Mouse (Mus musculus) gastrocnemius, adult 2 months (tissue): ENCODE measurements around the gene Gm16503. TPM values are rescaled to one million over a fixed set of nuclear protein-coding genes. Genes with fewer than 3 reads are reported as not detected.
A peak's percentile ranks its signal among the peaks of the same experiment; 100 is the strongest.
"Not testable (repeated sequence)": the region's sequence is repeated elsewhere in the genome, so short reads cannot be mapped to it uniquely, and the experiment has no call there.

Experiments used
- DNase-seq: peaks from one replicate; pipeline ENCODE4 v3.0.0; 2022
- H3K27ac ChIP-seq: fragments of 200-600 bp; 2 replicates; pipeline ENCODE4 v1.8.1; 2022; ENCODE audit warnings: mild to moderate bottlenecking
- H3K4me3 ChIP-seq: fragments of 200-600 bp; 2 replicates; pipeline ENCODE4 v1.8.1; 2022; ENCODE audit warnings: mild to moderate bottlenecking, moderate library complexity
- CTCF ChIP-seq: fragments of 200-600 bp; IDR thresholded peaks from 2 replicates; pipeline ENCODE4 v1.8.1; 2022; ENCODE audit warnings: antibody characterized with exemption, mild to moderate bottlenecking, moderate library complexity
- intact Hi-C: fragments of 180-260 bp; cut with DNase I; formaldehyde crosslinking; loops from one replicate; pipeline ENCODE4 v1.15.1; 2025
- long read RNA-seq, 2 experiments: library from polyadenylated mRNA; stranded (forward); transcript quantifications; one replicate each; pipeline ENCODE4 v2.0.0; 2021
- total RNA-seq, 2 experiments: library from RNA; stranded (reverse); gene quantifications; 2 replicates each; pipeline ENCODE4 v1.2.3; 2021

Gm16503 gene
- under 1 TPM; 0.13 to 0.14 TPM for total RNA-seq
- long read RNA-seq, experiment 1, result 0 reads
- long read RNA-seq, experiment 2, result 0 reads

DNA sequence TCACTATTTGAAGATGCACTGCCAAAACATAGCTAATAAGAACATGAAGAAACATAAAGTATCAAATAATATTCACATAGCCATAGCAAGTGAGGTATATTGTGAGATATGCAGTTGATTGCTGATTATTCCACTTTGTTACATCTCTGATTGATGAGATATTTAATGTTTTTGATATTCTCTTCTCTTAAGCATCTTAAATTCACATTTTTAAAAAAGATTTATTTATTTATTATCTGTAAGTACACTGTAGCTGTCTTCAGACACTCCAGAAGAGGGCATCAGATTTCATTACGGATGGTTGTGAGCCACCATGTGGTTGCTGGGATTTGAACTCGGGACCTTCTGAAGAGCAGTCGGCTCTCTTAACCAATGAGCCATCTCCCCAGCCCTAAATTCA is at the start of gene Gm16503:
Gene Gm16503 (plus strand): TSS at position 301 of the 400 bp plus-strand sequence.
- DNase-seq, intact Hi-C loops, H3K4me3 ChIP-seq: not testable (repeated sequence)

DNA sequence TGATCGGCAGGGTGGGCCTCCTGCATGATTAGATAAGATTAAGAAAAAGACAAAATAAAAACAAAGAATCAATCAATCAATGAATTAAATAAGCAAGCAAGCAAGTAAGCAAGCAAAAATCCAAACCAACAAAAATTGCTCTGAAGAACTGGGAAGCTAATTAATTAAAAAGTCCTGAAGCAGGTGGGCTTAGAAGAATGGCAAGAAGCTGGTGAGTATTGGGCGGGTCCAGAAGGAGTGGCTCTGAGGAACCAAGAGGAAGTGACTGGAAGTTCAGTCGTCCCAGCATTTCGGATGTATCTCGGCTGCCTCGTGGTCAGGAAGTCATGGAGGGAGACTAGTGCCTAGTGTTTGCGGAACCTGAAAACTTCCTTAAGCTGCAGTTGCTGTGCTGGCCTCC is 47.9 kb upstream of the Gm16503 start, which contains the start of gene Zfp982:
Gene Zfp982 (plus strand): TSS at position 301 of the 400 bp plus-strand sequence.
- H3K4me3 ChIP-seq, DNase-seq, H3K27ac ChIP-seq, intact Hi-C loops: not testable (repeated sequence)

More for the DNA sequence above, at the start of gene Gm16503:
- not testable (repeated sequence) for H3K27ac ChIP-seq

DNA sequence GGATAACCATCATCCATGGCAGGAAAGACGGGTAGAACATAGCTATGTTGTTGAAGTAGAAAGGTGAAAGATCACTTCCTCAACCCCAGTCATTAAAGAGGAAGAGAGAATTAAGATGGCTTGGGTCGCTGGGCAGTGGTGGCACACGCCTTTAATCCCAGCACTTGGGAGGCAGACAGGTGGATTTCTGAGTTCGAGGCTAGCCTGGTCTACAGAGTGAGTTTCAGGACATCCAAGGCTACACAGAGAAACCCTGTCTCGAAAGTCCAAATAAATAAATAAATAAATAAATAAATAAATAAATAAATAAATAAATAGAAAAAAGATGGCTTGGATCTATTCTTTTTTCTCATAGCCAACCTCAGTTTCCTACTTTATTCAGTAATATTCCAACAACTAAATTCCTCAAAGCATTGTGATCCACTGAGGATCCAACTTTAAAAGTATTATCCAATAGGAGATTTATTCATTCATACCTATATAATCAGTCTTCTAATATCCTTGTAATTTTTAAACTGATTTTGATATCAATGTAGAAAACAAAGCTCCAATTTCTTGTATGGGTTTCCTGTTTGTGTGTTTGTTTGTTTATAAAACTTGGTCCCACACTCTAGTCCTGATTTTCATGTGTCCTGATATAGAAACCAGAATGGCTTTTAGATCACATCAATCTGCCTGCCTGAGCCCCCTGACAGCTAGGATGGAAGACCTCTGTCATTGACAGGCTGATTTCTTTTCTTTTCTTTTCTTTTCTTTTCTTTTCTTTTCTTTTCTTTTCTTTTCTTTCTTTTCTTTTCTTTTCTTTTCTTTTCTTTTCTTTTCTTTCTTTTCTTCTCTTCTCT is 41.0 kb upstream of the Gm16503 start:
- intact Hi-C loops, H3K4me3 ChIP-seq, H3K27ac ChIP-seq, DNase-seq: not testable (repeated sequence)

DNA sequence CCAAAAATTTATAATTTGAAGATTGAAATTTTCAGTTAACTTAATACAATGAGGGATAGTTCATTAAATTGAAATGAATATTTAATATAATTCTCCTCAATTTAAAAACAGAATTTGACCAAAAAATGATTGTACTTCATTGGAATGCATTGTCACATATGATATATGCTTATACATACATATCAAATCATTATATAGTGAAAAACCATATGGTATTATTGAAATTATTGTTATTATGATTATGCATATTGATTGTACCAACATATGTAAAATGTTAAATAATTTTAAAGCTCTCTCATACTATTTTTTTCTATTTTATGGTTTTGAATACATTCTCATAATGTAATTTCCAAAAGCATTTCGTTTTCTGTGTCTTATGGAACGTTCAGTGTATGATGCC is 30.8 kb upstream of the Gm16503 start:
- H3K4me3 ChIP-seq, result no peak overlapping the region
- DNase-seq, result no peak
- intact Hi-C loops, result no loop called here
- H3K27ac ChIP-seq, result no peak overlapping the region
- TF ChIP-seq CTCF, result no peak

DNA sequence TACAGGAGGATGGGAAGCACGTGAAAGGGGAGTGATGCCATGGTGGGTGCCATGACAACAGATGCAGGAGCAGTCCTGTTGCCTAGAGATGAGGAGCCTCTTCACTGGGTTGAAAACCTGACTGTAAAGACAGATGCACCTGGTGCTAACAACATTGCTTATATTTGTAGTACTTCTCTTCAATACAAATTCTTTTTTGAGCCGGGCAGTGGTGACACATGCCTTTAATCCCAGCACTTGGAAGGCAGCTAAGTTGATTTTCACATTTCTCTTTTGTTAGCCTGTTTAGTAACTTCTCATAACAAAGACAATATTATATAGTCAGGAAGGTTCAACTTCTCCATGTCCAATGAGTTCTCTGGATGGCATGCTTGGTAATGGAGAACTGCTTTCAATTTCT is 21.0 kb upstream of the Gm16503 start:
- no peak for DNase-seq
- H3K4me3 ChIP-seq, result no peak overlapping the region
- TF ChIP-seq CTCF, result no peak
- intact Hi-C loops, result no loop called here
- no peak overlapping the region for H3K27ac ChIP-seq

DNA sequence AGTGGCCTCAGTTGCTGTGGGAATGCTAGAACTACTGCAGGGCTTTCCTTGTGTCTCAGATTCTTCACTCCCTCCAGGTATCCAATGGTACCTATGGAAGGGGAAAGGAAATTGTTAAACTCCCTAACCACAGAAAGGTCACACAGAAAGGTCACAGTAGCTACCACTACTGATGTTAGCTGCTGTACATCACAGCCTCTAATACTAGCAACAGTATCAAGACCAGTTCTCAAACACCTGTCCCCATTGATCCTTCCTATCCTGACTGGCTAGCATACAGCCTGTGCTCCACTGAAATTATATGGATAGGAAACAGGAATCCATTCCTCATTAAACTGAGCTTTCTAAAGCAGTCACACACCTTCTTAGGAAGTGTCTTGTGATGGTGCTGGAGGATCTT is 19.9 kb upstream of the Gm16503 start:
- no peak for DNase-seq
- intact Hi-C loops, result loop anchor here (5.0 kb wide), 1 partner anchor 67 kb away; no protein-coding TSS in a partner anchor
- Histone ChIP-seq H3K27ac (no peak overlapping the region), H3K4me3 (no peak overlapping the region)
- TF ChIP-seq CTCF, result no peak

DNA sequence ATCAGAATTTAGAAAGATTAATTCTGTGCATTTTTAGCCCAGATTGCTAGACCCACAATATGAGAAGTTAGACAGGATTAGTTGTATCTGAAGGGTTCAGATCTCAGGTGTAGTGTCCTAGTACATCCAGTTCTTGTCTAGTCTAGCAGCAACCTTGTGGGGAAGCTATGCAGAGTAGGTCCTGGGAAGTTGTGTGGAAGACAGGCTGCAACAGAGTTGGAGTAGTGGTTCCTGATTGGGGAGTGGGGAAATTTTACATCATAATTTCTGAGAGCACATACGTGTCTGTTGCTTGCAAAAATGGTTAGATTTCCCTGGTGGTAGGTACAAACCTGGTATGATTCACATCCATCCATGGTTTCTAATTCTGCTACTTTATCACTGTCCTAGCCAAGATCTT is 14.9 kb upstream of the Gm16503 start:
- Histone ChIP-seq H3K4me3 (no peak overlapping the region), H3K27ac (no peak overlapping the region)
- intact Hi-C loops, result no loop called here
- TF ChIP-seq CTCF, result no peak
- DNase-seq, result no peak

DNA sequence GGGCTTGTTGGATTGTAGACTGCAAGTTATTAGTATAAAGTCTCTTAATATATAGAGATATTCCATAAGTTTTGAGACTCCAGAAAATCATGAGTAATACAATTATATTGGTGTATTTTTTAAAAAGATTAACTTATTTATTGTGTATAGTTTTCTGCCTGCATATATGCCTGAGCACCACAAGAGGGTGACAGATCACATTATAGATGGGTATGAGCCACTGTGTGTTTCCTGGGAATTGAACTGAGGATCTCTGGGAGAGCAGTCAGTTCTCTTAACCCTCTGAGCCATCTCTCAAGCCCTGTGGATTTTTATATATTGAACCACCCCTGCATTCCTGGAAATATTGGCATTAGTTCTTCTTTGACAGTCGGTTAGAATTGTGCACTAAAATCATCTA is 9.7 kb upstream of the Gm16503 start:
- TF ChIP-seq CTCF, result no peak
- Histone ChIP-seq H3K27ac (no peak overlapping the region), H3K4me3 (no peak overlapping the region)
- intact Hi-C loops, result no loop called here
- DNase-seq, result no peak

DNA sequence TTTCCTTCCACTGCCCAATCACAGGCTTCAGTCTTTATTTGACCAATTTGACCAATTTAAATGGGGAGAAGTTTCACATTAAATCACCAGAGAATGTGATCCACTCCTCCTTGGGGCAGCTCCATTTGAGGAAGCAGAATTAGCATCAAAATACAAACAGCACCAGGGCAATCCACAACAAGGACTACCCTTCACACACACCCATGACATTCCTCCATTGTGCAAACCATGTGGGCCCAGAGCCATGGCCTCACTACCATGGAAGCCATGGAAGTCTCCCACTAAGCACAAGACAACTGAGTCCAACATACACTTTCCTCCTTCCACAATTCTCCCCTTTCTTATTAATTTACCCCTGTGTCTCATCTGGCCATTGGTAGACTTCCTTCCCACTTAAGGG is 4.1 kb upstream of the Gm16503 start:
- H3K4me3 ChIP-seq, DNase-seq, intact Hi-C loops, H3K27ac ChIP-seq: not testable (repeated sequence)

DNA sequence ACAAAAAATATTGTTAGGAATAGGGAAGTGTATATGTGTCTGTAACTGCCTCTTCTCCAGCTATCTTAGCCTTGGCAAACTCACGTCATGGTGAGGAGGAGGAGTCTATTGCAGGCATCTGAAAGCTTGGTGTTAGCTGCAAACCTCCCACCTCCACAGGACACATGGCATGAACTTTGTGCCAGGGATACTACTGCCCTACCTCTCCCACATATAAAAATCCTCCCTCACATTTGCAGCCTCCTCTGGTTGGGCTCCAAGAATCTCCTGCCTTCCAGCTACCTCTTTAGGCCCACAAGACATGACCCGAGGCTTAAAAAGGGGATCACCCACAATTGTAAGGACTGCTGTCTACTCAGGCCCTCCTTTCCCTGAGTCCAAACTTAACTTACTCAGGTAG is 2.3 kb upstream of the Gm16503 start:
- Histone ChIP-seq H3K27ac (no peak overlapping the region), H3K4me3 (no peak overlapping the region)
- DNase-seq, result no peak
- no peak for TF ChIP-seq CTCF
- intact Hi-C loops, result no loop called here

DNA sequence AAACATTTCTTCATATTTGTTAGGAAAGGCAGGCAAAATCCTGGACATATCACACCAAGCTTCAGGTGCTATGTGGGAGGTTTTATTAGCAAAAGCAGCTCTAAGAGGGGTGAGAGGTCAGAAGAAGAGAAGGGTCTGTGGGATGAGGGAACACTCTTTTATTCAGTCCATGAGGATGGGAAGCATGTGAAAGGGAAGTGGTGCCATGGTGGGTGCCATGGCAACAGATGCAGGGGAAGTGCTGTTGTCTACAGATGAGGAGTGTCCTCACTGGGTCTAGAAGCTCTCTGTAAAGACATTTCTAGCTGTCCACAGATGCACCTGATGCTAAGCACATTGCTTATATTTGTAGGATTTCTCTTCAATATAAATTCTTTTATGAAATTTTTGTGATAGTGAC is 1.1 kb downstream of the Gm16503 start:
- Histone ChIP-seq H3K4me3 (no peak overlapping the region), H3K27ac (no peak overlapping the region)
- no peak for TF ChIP-seq CTCF
- intact Hi-C loops, result no loop called here
- no peak for DNase-seq

DNA sequence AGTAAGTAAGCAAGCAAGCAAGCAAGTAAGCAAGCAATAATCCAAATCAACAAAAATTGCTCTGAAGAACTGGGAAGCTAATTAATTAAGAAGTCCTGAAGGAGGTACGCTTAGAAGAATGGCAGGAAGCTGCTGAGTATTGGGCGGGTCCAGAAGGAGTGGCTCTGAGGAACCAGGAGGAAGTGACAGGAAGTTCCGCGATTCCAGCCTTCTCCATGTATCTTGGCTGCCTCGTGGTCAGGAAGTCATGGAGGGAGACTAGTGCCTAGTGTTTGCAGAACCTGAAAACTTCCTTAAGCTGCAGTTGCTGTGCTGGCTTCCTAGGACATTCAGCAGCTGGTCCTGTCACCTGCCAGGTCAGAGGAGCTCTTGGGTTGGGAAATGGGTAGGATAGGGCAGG is 13.1 kb downstream of the Gm16503 start, which contains the start of gene Zfp985:
Gene Zfp985 (plus strand): TSS at position 207 of the 400 bp plus-strand sequence.
- H3K4me3 ChIP-seq, intact Hi-C loops, DNase-seq: not testable (repeated sequence)

DNA sequence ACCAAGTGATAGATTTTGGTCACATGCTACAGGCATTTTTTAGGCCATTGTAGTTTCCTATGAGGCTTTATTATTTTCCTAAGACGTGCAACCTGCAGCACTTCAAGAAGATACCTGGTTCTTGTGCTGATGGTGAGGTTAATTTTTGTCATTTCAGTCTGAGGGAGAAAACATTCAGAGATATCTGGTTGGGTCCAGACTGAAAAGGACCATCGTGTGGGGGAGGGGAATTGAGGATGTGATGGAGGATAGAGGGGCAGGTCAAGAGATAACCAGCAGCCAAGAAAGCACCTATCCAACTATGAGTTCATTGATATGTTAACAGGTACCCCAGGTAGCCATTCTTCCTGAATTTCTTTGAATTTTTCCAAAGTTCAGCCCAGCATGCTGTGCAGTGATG is 14.3 kb downstream of the Gm16503 start:
- DNase-seq, H3K27ac ChIP-seq, H3K4me3 ChIP-seq, intact Hi-C loops: not testable (repeated sequence)

More for the DNA sequence above, 13.1 kb downstream of the Gm16503 start, which contains the start of gene Zfp985:
- H3K27ac ChIP-seq, result 0 out of 2 replicates have a peak within 1 kb of the TSS, but pooled peaks have one; percentile 12

DNA sequence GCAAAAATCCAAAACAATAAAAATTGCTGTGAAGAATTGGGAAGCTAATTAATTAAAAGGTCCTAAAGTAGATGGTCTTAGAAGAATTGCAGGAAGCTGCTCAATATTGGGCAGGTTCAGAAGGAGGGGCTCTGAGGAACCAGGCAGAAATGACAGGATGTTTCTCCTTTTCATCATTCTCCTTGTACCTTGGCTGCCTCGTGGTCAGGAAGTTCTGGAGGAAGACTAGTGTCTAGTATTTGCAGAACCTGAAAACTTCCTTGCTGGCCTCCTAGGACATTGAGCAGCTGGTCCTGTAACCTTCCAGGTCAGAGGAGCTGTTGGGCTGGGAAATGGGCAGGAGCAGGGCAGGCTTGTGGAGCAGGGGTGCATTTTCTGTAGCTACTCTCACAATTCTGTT is 16.9 kb downstream of the Gm16503 start:
- H3K27ac ChIP-seq, DNase-seq, intact Hi-C loops, H3K4me3 ChIP-seq: not testable (repeated sequence)

DNA sequence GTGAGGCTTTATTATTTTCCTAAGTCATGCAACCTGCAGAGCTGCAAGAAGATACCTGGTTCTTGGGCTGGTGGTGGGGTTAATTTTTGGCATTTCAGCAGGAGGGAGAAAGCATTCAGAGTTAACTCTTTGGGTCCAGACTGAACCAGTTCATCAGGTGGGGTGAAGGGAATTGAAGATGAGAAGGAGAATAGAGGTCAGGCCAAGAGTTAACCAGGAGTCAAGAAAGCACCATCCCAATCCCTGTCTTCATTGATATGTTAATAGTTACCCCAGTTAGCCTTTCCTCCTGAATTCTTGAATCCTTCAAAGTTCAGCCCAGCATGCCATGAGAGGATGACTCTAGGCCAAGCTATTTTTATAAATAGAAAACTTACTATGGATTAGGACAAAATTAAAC is 18.0 kb downstream of the Gm16503 start:
- intact Hi-C loops, DNase-seq, H3K27ac ChIP-seq: not testable (repeated sequence)

DNA sequence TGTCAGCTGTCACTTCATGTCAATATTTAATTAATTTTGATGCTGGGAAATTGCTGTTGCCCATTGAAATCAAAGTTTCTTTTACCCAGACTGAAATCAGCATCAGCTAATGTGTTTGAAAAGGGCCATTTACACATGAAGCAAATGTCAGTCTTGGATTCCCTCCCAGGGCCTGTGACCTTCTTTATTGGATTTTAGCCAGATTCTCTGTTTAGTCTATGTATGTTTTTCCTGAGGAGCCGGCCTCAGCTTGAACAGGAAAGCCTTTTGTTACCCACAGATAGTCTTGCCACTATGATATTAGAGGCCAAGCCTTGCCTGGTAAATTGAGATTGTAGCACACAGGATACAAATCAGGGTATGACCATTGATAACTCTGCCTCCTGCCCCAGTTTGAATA is 19.1 kb downstream of the Gm16503 start:
- H3K27ac ChIP-seq, intact Hi-C loops, H3K4me3 ChIP-seq, DNase-seq: not testable (repeated sequence)

More for the DNA sequence above, 18.0 kb downstream of the Gm16503 start:
- not testable (repeated sequence) for H3K4me3 ChIP-seq
